Mouse (Mus musculus): ENCODE measurements around the gene Ndel1.

Ndel1 gene

DNA sequence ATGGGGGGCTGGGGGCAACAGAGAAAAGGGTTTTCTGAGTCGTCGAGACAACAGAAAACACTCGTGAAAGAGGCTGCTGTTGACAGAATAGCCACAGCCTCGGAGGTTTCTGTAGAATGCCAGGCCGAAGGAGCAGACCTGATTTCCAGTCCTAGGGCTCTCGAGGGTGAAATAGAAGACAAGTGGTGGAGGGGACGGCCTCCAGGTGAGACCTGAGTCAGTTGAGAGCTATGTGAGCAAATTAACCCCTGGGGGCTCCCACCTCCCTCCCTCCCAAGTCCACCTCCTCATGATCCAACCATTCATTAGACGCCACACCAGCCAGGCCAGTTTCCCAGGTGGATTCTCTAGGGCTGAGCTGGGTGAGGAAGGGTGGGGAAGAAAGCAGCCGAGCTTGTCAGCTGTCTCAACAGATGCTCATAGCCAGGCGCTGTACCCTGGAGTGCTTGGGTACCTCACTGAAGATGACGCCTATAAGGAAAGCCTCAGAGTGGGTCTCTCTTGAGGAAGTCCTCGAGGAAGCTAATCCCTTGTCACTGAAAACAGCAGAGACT is 22.3 kb upstream of the Ndel1 start:
- DNase-seq (ENCODE audit: low spot score), result no peak

DNA sequence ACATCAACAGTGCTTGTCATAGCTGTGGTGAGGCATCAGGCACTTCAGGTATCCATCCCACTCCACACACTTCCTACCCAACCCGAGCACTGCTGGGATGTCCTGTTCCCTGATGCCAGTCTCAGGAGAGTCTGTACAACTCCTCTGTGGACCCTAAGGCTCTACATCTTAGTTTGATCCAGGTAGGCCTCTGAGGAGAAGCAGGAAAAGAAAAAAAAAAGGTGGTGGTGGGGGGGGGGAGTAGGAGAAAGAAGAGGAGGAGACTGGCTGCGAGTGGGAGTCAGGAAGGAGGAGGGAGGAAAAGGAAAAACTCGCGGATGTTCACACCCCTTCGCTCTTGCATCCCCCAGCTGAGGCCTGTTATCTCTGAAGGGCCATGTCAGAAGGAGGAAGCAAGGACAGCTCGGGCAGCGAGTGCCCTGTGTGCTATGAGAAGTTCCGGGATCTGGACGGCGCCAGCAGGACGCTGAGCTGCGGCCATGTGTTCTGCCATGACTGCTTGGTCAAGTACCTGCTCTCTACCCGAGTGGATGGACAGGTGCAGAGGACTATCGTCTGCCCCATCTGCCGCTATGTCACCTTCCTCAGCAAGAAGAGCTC is 20.7 kb upstream of the Ndel1 start:
- DNase-seq (ENCODE audit: low spot score), result no peak

GRCm38 (mm10) chr11:68891823-68892222 is 20.2 kb upstream of the Ndel1 start:
- no peak for DNase-seq (ENCODE audit: low spot score)

DNA sequence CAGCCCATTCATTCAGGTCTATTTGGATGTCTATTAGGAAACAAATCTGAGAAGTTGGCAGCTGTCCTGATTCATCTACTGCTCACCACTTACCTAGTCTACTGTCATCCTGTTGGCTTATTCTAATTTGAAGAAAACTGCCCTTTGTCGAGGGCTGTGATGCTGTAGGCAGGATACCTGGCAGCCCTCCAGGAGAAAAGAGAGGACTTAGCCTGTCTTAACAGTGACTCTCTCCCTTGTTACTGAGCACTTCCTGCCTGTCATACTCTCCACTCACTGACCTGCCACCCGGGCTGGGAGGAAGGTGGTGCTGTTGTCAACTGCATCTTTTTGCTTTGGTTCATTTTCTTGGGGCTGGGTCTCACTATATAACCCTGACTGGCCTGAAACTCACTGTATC is 19.0 kb upstream of the Ndel1 start:
- no peak for DNase-seq (ENCODE audit: low spot score)

DNA sequence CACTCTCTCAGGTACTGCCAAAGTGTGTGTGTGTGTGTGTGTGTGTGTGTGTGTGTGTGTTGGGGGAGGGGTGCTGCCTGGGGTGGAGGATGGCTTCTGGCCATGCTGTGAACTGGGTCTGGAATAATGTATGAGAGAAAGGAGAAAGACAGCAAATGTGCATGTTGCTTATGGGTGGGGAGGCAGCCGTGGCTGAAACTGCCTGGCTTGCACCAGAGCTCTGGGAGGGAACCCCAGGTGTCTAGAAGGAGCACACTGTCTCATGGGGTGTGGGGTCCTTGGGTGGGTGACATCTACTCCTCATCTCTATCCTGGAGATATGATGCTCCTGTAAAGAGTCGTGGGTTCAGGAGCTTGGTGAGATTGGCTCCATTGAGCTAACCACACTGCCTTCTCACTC is 17.0 kb upstream of the Ndel1 start:
- no peak for DNase-seq (ENCODE audit: low spot score)

DNA sequence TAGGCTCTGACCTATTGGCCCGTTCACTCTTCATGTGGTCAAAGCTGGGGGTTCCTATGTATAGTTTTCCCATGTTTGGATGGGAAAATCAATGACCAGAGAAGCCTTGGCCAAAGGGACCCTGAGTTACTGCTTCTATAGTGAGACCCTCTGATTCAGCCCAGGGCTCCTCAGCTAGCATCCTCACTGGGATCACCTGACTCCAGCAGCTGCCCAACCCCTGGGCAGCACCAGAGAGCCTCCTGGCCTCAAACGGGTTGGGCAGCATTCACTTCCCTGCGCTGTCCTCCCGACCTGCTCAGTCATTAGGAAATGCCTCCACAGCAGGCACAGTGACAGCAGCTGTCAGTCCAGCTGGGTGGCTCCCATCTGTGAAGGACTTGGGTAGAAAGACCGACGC is 16.6 kb upstream of the Ndel1 start, which contains the start of gene Rnf222:
TSS of gene Rnf222 (plus strand) at position 301 of the 400 bp plus-strand sequence.
- DNase-seq (ENCODE audit: low spot score), result no peak

- DNase-seq (ENCODE audit: low spot score), result no peak
Measured at GRCm38 (mm10) chr11:68886091-68886490, 14.4 kb upstream of the Ndel1 start.

GRCm38 (mm10) chr11:68884368-68884767 is 12.7 kb upstream of the Ndel1 start:
- DNase-seq (ENCODE audit: low spot score), result no peak

GRCm38 (mm10) chr11:68883843-68884242 is 12.2 kb upstream of the Ndel1 start:
- no peak for DNase-seq (ENCODE audit: low spot score)

GRCm38 (mm10) chr11:68882107-68882506 is 10.4 kb upstream of the Ndel1 start:
- DNase-seq (ENCODE audit: low spot score), result no peak

DNA sequence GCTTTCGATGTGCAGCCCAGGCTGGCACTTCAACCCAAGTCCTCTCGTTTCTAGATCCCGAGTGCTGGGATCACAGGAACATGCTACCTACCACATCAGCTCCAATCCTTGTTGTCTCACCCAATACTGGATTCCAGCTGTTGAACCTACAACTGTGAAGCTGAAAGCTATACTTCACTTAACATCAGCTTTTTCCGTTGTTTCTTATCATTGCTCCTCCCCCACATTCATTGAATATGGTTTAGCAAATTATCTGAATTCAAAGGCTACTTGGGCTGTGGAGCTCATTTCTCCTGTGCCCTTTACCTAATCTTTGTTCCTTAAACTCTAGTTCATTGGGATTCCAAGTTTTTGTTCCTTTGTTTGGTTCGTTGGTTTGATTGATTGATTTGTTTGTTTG is 7.2 kb upstream of the Ndel1 start:
- DNase-seq (ENCODE audit: low spot score), result no peak

DNA sequence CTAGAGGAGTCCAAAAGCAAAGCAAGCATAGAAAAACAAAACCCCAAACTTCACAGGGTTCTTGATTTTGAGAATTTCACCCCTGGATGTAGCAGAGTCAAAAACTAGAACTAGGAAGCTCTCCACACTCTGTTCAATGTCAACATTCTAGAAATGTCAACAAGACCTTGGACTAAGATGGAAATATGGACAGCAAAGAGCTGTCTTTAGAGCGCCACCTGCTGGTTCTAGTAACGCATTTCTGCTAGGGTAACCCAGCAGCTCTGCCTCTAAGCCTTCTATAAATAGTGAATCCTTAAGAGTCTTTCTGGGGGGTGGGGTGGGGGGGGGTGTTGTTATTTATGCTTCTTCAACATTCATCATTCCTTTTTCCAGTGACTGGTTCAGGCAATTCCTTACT is 3.2 kb upstream of the Ndel1 start:
- peak; percentile 88 for DNase-seq (ENCODE audit: low spot score)

DNA sequence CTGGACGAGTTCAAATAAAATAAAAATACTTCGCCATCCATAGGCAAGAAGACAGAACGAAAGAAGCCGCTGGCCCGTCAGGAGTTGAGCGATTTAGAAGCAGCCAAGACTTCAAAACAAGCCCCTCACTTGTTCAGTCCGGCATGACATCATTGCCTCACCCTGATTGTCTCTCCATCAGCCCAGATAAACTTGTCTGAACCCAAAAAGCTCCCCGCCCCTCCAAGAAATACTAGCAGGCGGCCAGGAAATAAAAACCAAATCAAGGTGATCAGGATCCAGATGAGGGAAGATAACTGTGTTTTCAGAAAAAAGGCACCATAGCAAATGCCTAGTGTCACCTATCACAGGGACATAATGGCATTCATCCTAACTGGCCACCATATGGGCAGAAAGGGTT is 381 bp downstream of the Ndel1 start:
- DNase-seq (ENCODE audit: low spot score), result no peak

GRCm38 (mm10) chr11:68864544-68865189 is 7.0 kb downstream of the Ndel1 start:
- DNase-seq (ENCODE audit: low spot score), result peak; percentile 85

GRCm38 (mm10) chr11:68863631-68864091 is 8.0 kb downstream of the Ndel1 start:
- DNase-seq (ENCODE audit: low spot score), result no peak

GRCm38 (mm10) chr11:68862260-68862659 is 9.4 kb downstream of the Ndel1 start:
- no peak for DNase-seq (ENCODE audit: low spot score)

DNA sequence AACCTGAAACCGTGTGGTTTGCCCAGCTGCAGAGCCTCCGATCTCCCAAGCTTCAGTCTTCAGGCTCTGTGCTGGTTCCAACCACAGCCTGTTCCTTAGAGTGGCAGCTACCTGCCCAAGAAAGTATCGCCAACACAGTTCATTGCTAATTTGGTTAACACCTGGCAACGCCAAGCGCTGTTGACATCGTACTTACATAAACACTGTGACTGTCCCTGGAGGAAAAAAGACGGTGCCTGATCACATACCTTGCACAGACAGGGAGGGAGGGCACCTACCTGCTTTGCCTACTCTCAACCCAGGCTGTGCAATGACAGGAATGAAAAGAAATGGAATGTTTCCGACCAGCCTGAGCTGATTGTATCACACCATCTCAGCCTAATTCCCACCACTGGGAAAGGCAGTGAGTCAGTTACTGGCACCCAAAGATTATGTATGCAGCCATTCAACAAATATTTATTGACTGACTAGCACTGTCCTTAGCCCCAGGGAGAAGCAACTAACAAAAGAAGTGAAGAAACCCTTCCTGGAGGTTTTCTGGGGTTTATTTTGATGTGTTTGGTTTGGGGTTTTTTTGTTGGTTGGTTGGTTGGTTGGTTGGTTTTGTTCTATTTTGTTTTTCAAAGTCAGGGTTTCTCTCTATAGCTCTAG is 11.6 kb downstream of the Ndel1 start:
- no peak for DNase-seq (ENCODE audit: low spot score)

GRCm38 (mm10) chr11:68857329-68857728 is 14.3 kb downstream of the Ndel1 start:
- DNase-seq (ENCODE audit: low spot score), result peak; percentile 23

DNA sequence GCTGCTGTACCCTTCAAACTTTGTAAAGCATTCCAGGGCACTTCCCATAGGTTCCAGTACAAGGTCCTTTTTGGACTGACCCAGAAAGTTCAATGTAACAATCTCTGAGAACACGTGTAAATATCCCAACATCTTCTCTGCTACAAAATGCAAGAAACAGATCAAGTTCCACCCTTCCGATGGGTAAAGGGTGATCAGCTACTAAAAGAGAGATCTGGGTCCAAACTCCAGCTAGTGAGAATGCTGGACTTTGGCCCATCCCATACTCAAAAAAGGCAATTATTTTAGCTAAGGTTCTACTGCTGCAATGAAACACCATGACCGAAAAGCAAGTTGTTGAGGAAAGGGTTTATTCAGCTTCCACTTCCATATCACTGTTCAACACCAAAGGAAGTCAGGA is 17.0 kb downstream of the Ndel1 start:
- DNase-seq (ENCODE audit: low spot score), result no peak

GRCm38 (mm10) chr11:68853611-68854401 is 17.9 kb downstream of the Ndel1 start:
- DNase-seq (ENCODE audit: low spot score), result peak; percentile 35

DNA sequence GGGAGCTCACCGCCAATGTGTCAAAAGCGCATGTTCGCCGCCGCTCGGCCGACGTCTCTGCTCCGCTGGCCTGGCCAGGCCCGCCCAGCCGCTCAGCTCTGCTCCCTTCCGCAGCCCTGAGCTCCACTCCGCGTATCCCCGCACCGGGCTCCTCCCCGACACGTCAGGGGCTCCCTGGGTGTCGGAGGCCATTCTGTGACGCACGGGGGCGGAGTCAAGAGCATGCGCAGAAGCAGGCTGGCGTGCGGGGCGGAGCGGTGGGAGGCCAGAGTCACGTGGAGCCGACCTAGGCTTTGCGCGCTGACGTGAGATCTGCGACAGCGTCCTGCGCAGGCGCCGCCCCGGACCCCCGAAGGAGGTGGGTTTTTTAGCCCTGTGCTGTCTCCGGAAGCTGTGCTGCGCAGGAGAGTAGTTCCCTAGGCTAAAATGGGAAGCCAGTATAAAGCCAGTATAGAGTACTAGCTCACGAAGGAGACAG is 18.7 kb downstream of the Ndel1 start:
- peak; percentile 99 for DNase-seq (ENCODE audit: low spot score)

DNA sequence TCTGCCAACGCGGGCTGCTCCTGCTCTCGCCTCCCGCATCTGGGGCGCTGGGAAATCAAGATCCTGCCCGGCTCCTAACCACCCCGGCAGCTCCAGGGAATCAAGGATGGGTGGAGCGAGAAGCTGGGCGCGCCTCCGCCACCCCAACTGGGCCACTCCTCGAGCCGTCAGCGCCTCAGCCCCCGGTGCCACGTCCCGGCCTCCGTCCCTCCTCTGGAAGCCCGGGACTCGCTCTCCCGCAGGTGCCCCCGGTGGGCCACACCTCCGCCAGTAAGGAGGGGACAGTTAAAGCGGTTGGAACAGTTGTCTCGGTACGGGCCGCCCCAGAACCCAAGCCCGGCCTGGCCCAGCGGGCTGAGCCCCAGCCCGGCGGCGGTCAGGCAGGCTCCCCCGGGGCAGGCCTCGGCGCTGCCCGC is 19.2 kb downstream of the Ndel1 start:
- DNase-seq (ENCODE audit: low spot score), result peak; percentile 75

Measured in adipocyte (in vitro differentiated cells).